Comparison of ENCODE assay signal across 8 mouse cellular contexts in the genomic region with DNA sequence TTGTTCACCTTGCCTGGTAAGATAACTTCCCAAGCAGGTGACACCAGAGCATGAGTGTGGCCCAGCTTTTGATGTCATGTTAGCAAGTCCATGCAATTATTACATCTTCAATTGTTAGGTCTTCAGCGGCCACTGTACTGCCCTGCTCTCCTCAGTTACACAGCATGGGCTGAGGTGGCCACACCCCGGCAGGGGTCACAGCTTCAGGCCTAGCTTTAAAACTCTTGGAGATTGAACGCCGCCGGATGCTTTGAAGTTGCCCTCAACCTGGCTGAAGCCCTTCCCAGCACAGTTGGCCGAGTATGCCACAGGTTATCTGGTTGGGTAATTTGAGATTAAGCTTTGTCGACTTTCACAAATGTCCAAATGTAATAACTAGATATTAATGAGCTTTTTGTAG. TPM values are rescaled to one million over a fixed set of nuclear protein-coding genes. Genes with fewer than 3 reads are reported as not detected.
DNase-seq lines count a peak whose midpoint lies in the region; ATAC-seq and TF ChIP-seq lines count a peak whose summit lies in the region.

No protein-coding gene starts in this region.

- peak; percentile 7 for DNase-seq in CD4-positive, CD25-positive, alpha-beta regulatory T cell, adult 2 months (ENCODE audit: low read depth, low spot score)
- DNase-seq in testis, postnatal 14 days (ENCODE audit: low spot score): no peak
- no peak for DNase-seq in left cerebral cortex, postnatal 36 days (ENCODE audit: low spot score in 2 of 2)
- DNase-seq in left cerebral cortex, adult 8-10 months (ENCODE audit: low spot score in 2 of 2): no peak

- H3K79me2 ChIP-seq in macrophage (ENCODE audit: inconsistent target): peaks cover 54% of the 10 kb centered on the region

- H3K27ac ChIP-seq in testis, adult 2 months (ENCODE audit: control insufficient read depth, insufficient read depth, low read depth, low read length): peak overlapping the region; percentile 93
- H3K27ac ChIP-seq in hindbrain, embryonic 15.5 days (replicated peaks): no peak overlapping the region
- H3K27ac ChIP-seq in macrophage: peak overlapping the region; percentile 31; the same call in 1 of the 2 replicates

- H3K27me3 ChIP-seq in testis, adult 2 months (ENCODE audit: control insufficient read depth, insufficient read depth, low read length): no peaks in the 10 kb centered on the region
- no peaks in the 10 kb centered on the region for H3K27me3 ChIP-seq in hindbrain, embryonic 15.5 days

- peaks cover 4% of the 10 kb centered on the region; the same call in 1 of the 2 replicates for H3K36me3 ChIP-seq in testis, adult 2 months (ENCODE audit: control insufficient read depth, insufficient read depth, low read length)
- peaks cover 14% of the 10 kb centered on the region; the same call in 1 of the 2 replicates for H3K36me3 ChIP-seq in hindbrain, embryonic 15.5 days
- H3K36me3 ChIP-seq in macrophage (ENCODE audit: inconsistent target): peaks cover 10% of the 10 kb centered on the region; the same call in 1 of the 2 replicates

- H3K4me1 ChIP-seq in testis, adult 2 months (ENCODE audit: control insufficient read depth, insufficient read depth, low read length): peaks cover 5% of the 10 kb centered on the region
- H3K4me1 ChIP-seq in hindbrain, embryonic 15.5 days (replicated peaks): peaks cover 26% of the 10 kb centered on the region

- no peaks in the 10 kb centered on the region for H3K9me3 ChIP-seq in hindbrain, embryonic 15.5 days

- 45% methylated on average over 7 of the region's 7 CpGs for WGBS in hindbrain, embryonic 15.5 days
- WGBS in macrophage (ENCODE audit: missing documents): 67% methylated on average over 7 of the region's 7 CpGs

- peak overlapping the region; percentile 92 for H3K9ac ChIP-seq in hindbrain, embryonic 15.5 days

- ATAC-seq in CD4-positive, CD25-positive, alpha-beta regulatory T cell, adult 4 months: no peak
- no peak for ATAC-seq in hindbrain, embryonic 15.5 days (ENCODE audit: low FRiP score, low read depth)

- peak; percentile 74; the same call in 1 of the 2 replicates for TF ChIP-seq POLR2A in testis, adult 2 months (IDR thresholded peaks at IDR 0.05; ENCODE audit: control insufficient read depth, low read depth, low read length)

- intact Hi-C loops in left cerebral cortex, postnatal 36 days (cut with DNase I): loop anchor here (1.0 kb wide), 1 partner anchor 56 kb away; no protein-coding TSS in a partner anchor

- TF ChIP-seq CTCF in testis, adult 2 months (IDR thresholded peaks at IDR 0.05; ENCODE audit: control insufficient read depth, insufficient read depth, insufficient replicate concordance, low read depth, low read length): no peak

- peak overlapping the region; percentile 62 for H3K4me2 ChIP-seq in hindbrain, embryonic 15.5 days

- H3K4me3 ChIP-seq in testis, adult 2 months (ENCODE audit: control insufficient read depth, low read depth, low read length): peak overlapping the region; percentile 96
- H3K4me3 ChIP-seq in hindbrain, embryonic 15.5 days: peak overlapping the region; percentile 98
- peak overlapping the region; percentile 81 for H3K4me3 ChIP-seq in macrophage (ENCODE audit: inconsistent target)

RNA-seq across cellular contexts. Expression of gene Crls1, which starts 1.1 kb away (rescaled TPM):
- 1 to 10 TPM; 3.4 to 5.4 TPM for polyA plus RNA-seq in CD4-positive, CD25-positive, alpha-beta regulatory T cell, adult 4 months (2017; shearing (Covaris generic))
- polyA plus RNA-seq in testis, adult 2 months (2012; rRNA removed): 115 and 182 TPM in 2 replicates
- polyA plus RNA-seq in hindbrain, embryonic 15.5 days (2015; fragmentation: Nextera tagmentation; extraction: Ambion mirVana): 19.3 and 20.8 TPM in 2 replicates
- total RNA-seq in macrophage (2018; cell fraction: chromatin; rRNA removed): 1 to 10 TPM in 24 of 26 experiments, under 1 TPM in 2; 0.56 to 8.2 (median 2.7) TPM
- total RNA-seq in macrophage (2018; cell fraction: cytosol; rRNA removed): 10 to 100 TPM; 11.2 to 19.3 (median 14.3) TPM
- total RNA-seq in macrophage (2018; cell fraction: nucleus; rRNA removed): 10 to 100 TPM in 5 of 26 experiments, 1 to 10 TPM in 21; 1.6 to 13.4 (median 6.8) TPM
- 16.5 to 24.2 TPM (median 20.4 TPM) in 3 replicates for polyA plus RNA-seq in macrophage (2018)
- 10 to 100 TPM; 27.5 to 30.3 TPM for total RNA-seq in left cerebral cortex, postnatal 36 days (2021)
- total RNA-seq in left cerebral cortex, adult 8-10 months (2022): 10 to 100 TPM; 28.5 to 31.1 (median 29.3) TPM

RNA-seq across cellular contexts. Expression of gene Mcm8, which starts 31.6 kb away (rescaled TPM):
- polyA plus RNA-seq in CD4-positive, CD25-positive, alpha-beta regulatory T cell, adult 4 months (2017; shearing (Covaris generic)): 1 to 10 TPM; 1.6 to 2.4 TPM
- polyA plus RNA-seq in testis, adult 2 months (2012; rRNA removed): 3.0 and 3.2 TPM in 2 replicates
- polyA plus RNA-seq in hindbrain, embryonic 15.5 days (2015; fragmentation: Nextera tagmentation; extraction: Ambion mirVana): 5.1 and 6.1 TPM in 2 replicates
- 1 to 10 TPM in 16 of 26 experiments, under 1 TPM in 10; 0.12 to 4.4 (median 1.9) TPM for total RNA-seq in macrophage (2018; cell fraction: chromatin; rRNA removed)
- 1 to 10 TPM in 21 of 26 experiments, under 1 TPM in 5; 0.88 to 2.0 (median 1.3) TPM for total RNA-seq in macrophage (2018; cell fraction: cytosol; rRNA removed)
- total RNA-seq in macrophage (2018; cell fraction: nucleus; rRNA removed): 1 to 10 TPM in 14 of 26 experiments, under 1 TPM in 11, not detected in 1; 0.30 to 6.7 (median 1.2) TPM
- 0.82 to 5.8 TPM (median 1.5 TPM) in 3 replicates for polyA plus RNA-seq in macrophage (2018)
- total RNA-seq in left cerebral cortex, postnatal 36 days (2021): 1 to 10 TPM; 4.7 to 5.2 TPM
- 1 to 10 TPM; 4.5 to 5.8 (median 4.6) TPM for total RNA-seq in left cerebral cortex, adult 8-10 months (2022)

RNA-seq across cellular contexts. Expression of gene Trmt6, which starts 31.7 kb away (rescaled TPM):
- polyA plus RNA-seq in CD4-positive, CD25-positive, alpha-beta regulatory T cell, adult 4 months (2017; shearing (Covaris generic)): 10 to 100 TPM; 55.2 to 62.0 TPM
- polyA plus RNA-seq in testis, adult 2 months (2012; rRNA removed): 3.7 and 4.3 TPM in 2 replicates
- 18.5 and 18.8 TPM in 2 replicates for polyA plus RNA-seq in hindbrain, embryonic 15.5 days (2015; fragmentation: Nextera tagmentation; extraction: Ambion mirVana)
- total RNA-seq in macrophage (2018; cell fraction: chromatin; rRNA removed): 10 to 100 TPM; 24.1 to 93.3 (median 55.8) TPM
- 10 to 100 TPM; 14.0 to 22.5 (median 18.8) TPM for total RNA-seq in macrophage (2018; cell fraction: cytosol; rRNA removed)
- 10 to 100 TPM; 16.7 to 66.2 (median 36.7) TPM for total RNA-seq in macrophage (2018; cell fraction: nucleus; rRNA removed)
- polyA plus RNA-seq in macrophage (2018): 17.7 to 28.3 TPM (median 25.2 TPM) in 3 replicates
- 10 to 100 TPM; 27.1 to 31.8 TPM for total RNA-seq in left cerebral cortex, postnatal 36 days (2021)
- 10 to 100 TPM; 22.2 to 29.8 (median 26.0) TPM for total RNA-seq in left cerebral cortex, adult 8-10 months (2022)

RNA-seq across cellular contexts. Expression of gene Lrrn4, which starts 33.1 kb away (rescaled TPM):
- 1 to 10 TPM in 1 of 2 experiments, under 1 TPM in 1; 0.51 to 1.0 TPM for polyA plus RNA-seq in CD4-positive, CD25-positive, alpha-beta regulatory T cell, adult 4 months (2017; shearing (Covaris generic))
- polyA plus RNA-seq in testis, adult 2 months (2012; rRNA removed): 3.9 and 4.3 TPM in 2 replicates
- polyA plus RNA-seq in hindbrain, embryonic 15.5 days (2015; fragmentation: Nextera tagmentation; extraction: Ambion mirVana): 0.49 and 0.69 TPM in 2 replicates
- total RNA-seq in macrophage (2018; cell fraction: chromatin; rRNA removed): 1 to 10 TPM in 1 of 26 experiments, not detected in 25; 1.4 TPM
- total RNA-seq in macrophage (2018; cell fraction: cytosol; rRNA removed): not detected
- total RNA-seq in macrophage (2018; cell fraction: nucleus; rRNA removed): not detected
- not detected in 3 replicates for polyA plus RNA-seq in macrophage (2018)
- under 1 TPM; 0.18 to 0.20 TPM for total RNA-seq in left cerebral cortex, postnatal 36 days (2021)
- under 1 TPM; 0.11 to 0.65 (median 0.34) TPM for total RNA-seq in left cerebral cortex, adult 8-10 months (2022)
